Mouse (Mus musculus): Measurements from ENCODE around the gene Gpr153. TPM values are rescaled to one million over a fixed set of nuclear protein-coding genes. Genes with fewer than 3 reads are reported as not detected.

Gene Gpr153
- polyA plus RNA-seq, 1 experiment from 2014 or later = 9.4 TPM

DNA sequence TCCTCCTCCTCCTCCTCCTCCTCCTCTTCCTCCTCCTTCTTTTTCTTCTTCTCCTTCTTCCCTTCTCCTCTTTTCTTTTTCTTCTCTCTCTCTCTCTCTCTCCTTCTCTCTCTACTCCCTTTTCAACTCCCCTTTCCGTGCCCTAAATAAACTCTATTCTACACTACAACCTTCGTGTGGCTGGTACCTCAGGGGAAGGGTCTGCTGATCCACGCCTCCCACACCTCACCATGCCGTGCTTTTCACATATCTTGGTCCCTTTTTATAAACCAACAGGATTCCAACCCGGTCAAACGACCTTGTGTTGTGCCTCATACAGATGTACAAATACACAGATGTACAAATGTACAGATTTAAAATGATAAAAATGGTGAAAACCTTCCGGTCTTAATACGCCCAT lies 22.3 kb downstream of the Gpr153 start:
- peak overlapping the region; percentile 51; the same call in 1 of the 2 replicates for H3K27ac ChIP-seq (ENCODE audit: low read depth)
- peaks cover 15% of the 10 kb centered on the region for H3K36me3 ChIP-seq (ENCODE audit: control insufficient read depth, insufficient read depth, low read length)
- peak overlapping the region; percentile 25 for H3K9ac ChIP-seq (ENCODE audit: low read length)
- no peaks in the 10 kb centered on the region for H3K9me3 ChIP-seq (ENCODE audit: control insufficient read depth, low read length)
- WGBS = 12% methylated on average over 8 of the region's 8 CpGs
- peak overlapping the region; percentile 52 for H3K4me2 ChIP-seq (ENCODE audit: low read length)
- no peak for DNase-seq (ENCODE audit: low spot score)
- peaks cover 17% of the 10 kb centered on the region for H3K27me3 ChIP-seq (replicated peaks; ENCODE audit: control insufficient read depth, insufficient read depth, low read length)
- no peak for ATAC-seq (replicated peaks; ENCODE audit: low FRiP score, low TSS enrichment, low read depth)
- H3K4me3 ChIP-seq (ENCODE audit: low read depth, low read length) = peak overlapping the region; percentile 95
- peaks cover 17% of the 10 kb centered on the region for H3K4me1 ChIP-seq (replicated peaks; ENCODE audit: control insufficient read depth, insufficient read depth, low read length)

DNA sequence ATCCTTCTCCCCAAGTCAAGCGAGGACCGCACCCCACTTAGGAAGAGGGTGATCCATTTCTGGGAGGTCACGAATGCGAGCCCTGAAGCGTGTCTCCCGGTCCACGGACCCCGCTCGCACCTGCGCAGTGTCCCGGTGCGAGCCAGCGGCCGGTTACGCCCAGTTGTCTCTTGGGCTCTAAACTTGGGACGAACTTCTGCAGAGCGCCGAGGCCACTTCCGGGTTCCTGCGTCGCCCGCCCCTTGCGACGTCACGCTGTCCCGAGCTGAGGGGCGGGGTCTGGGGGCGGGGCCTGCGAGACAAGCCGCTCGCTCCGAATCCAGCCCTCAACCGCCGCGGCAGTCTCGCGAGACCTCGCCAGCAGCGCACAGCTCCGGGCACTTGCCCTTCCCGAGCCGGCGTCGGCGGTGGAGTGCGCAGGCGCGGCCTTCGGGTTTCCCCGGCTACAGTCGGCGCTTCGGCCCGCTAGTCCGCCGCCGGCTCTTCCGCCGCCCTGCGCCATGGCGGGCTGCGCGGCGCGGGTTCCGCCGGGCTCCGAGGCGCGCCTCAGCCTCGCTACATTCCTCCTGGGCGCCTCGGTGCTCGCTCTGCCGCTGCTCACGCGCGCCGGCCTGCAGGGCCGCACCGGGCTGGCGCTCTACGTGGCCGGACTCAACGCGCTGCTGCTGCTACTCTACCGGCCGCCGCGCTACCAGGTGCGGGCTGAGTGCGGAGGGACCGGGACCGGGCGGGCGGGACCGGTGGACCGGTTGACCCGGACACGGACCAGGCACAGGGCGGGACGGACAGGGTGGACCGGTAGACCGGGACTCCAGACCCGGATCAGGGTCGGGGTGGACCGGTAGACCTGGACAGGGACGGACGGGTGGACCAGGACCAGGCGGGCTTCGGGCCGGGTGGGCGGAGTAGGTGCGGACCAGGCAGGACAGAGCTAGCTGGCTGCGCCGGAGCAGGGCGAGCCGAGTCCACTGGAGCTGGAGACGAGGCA lies 23.1 kb downstream of the Gpr153 start, which contains the start of gene Icmt:
TSS of gene Icmt (plus strand) at position 354 of the 988 bp plus-strand sequence.
- peak within 1 kb of the TSS; percentile 95 for H3K4me3 ChIP-seq (ENCODE audit: low read depth, low read length)
- peak; percentile 96 for ATAC-seq (replicated peaks; ENCODE audit: low FRiP score, low TSS enrichment, low read depth)
- peak; percentile 98 for DNase-seq (ENCODE audit: low spot score)
- peak within 1 kb of the TSS; percentile 65 for H3K4me2 ChIP-seq (ENCODE audit: low read length)
- peaks cover 9% of the 10 kb centered on the region for H3K27me3 ChIP-seq (replicated peaks; ENCODE audit: control insufficient read depth, insufficient read depth, low read length)
- H3K4me1 ChIP-seq (replicated peaks; ENCODE audit: control insufficient read depth, insufficient read depth, low read length) = peaks cover 15% of the 10 kb centered on the region
- peak within 1 kb of the TSS; percentile 59 for H3K27ac ChIP-seq (ENCODE audit: low read depth)
- H3K36me3 ChIP-seq (ENCODE audit: control insufficient read depth, insufficient read depth, low read length) = peaks cover 17% of the 10 kb centered on the region
- H3K9ac ChIP-seq (ENCODE audit: low read length) = peak within 1 kb of the TSS; percentile 89
- under 1% methylated on average over 103 of the region's 119 CpGs for WGBS
- H3K9me3 ChIP-seq (ENCODE audit: control insufficient read depth, low read length) = no peaks in the 10 kb centered on the region

DNA sequence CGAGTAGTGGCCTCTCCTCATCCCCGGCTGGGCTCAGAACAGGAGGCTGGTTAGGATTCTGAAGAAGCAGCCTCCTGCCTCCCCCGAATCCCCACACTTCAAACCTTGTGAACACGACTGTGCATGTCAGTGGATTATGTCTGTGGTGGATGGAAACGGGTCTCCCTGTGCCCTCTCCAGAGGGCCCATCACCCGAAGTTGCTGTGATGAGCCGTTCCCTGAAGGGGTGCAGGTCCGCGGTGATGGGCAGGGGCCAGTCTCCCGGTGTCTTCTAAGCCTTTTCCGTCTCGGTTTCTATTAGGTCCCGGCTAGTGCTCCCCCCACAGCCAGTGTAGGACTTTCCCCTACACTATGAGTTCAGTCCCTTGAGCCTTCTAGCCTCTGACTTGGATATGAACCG lies 24.8 kb downstream of the Gpr153 start:
- no peak overlapping the region; the same call in 1 of the 2 replicates for H3K9ac ChIP-seq (ENCODE audit: low read length)
- WGBS = 80% methylated on average over 14 of the region's 14 CpGs
- peaks cover 29% of the 10 kb centered on the region for H3K36me3 ChIP-seq (ENCODE audit: control insufficient read depth, insufficient read depth, low read length)
- peaks cover 10% of the 10 kb centered on the region for H3K4me1 ChIP-seq (replicated peaks; ENCODE audit: control insufficient read depth, insufficient read depth, low read length)
- H3K4me3 ChIP-seq (ENCODE audit: low read depth, low read length) = no peak overlapping the region
- ATAC-seq (replicated peaks; ENCODE audit: low FRiP score, low TSS enrichment, low read depth) (no peak), DNase-seq (ENCODE audit: low spot score) (no peak)
- no peaks in the 10 kb centered on the region for H3K9me3 ChIP-seq (ENCODE audit: control insufficient read depth, low read length)
- no peak overlapping the region for H3K27ac ChIP-seq (ENCODE audit: low read depth)
- H3K4me2 ChIP-seq (ENCODE audit: low read length) = no peak overlapping the region
- H3K27me3 ChIP-seq (replicated peaks; ENCODE audit: control insufficient read depth, insufficient read depth, low read length) = peaks cover under 1% of the 10 kb centered on the region; the same call in 1 of the 2 replicates

DNA sequence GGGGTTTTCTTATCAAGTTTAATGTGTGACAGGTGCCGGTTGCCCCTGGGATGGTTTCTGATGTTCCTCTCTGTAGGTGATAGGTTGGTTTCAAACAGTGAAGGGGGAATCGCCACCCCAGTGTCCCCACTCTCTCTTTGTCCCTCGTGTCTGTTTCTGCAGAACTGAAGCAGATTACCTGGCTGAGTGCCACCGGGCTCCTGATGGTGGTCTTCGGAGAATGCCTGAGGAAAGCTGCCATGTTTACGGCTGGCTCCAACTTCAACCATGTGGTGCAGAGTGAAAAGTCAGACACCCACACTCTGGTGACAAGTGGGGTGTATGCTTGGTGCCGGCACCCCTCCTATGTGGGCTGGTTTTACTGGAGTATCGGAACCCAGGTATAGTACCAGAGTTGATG lies 26.3 kb downstream of the Gpr153 start:
- no peak overlapping the region for H3K4me3 ChIP-seq (ENCODE audit: low read depth, low read length)
- WGBS = 90% methylated on average over 8 of the region's 8 CpGs
- no peak for ATAC-seq (replicated peaks; ENCODE audit: low FRiP score, low TSS enrichment, low read depth)
- no peak overlapping the region for H3K27ac ChIP-seq (ENCODE audit: low read depth)
- no peak overlapping the region for H3K9ac ChIP-seq (ENCODE audit: low read length)
- peaks cover 44% of the 10 kb centered on the region for H3K36me3 ChIP-seq (ENCODE audit: control insufficient read depth, insufficient read depth, low read length)
- H3K4me1 ChIP-seq (replicated peaks; ENCODE audit: control insufficient read depth, insufficient read depth, low read length) = peaks cover 10% of the 10 kb centered on the region
- DNase-seq (ENCODE audit: low spot score) = no peak
- H3K4me2 ChIP-seq (ENCODE audit: low read length) = no peak overlapping the region
- no peaks in the 10 kb centered on the region for H3K9me3 ChIP-seq (ENCODE audit: control insufficient read depth, low read length)
- H3K27me3 ChIP-seq (replicated peaks; ENCODE audit: control insufficient read depth, insufficient read depth, low read length) = no peaks in the 10 kb centered on the region

DNA sequence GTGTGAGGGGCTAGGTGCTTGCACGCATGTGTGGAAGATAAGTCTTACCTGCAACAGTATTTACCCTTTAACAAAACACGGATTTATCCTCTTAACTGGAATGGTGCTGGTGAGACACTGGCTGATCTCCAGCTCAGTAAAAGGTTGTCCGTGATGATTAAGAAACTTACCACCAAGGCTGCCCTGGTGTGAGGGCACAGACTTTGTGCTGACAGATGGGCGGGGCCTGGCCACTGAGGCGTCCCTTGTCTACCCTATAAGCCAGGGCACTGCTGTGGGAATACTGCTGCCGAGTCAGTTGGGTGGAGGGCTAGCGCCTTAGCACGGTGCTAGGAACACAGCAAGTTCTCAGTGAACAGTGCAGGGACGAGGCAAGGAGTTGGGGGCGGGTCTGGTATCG lies 28.0 kb downstream of the Gpr153 start:
- Histone ChIP-seq H3K36me3 (ENCODE audit: control insufficient read depth, insufficient read depth, low read length) (peaks cover 44% of the 10 kb centered on the region), H3K27ac (ENCODE audit: low read depth) (no peak overlapping the region), H3K4me2 (ENCODE audit: low read length) (no peak overlapping the region), H3K9ac (ENCODE audit: low read length) (no peak overlapping the region), H3K4me1 (replicated peaks; ENCODE audit: control insufficient read depth, insufficient read depth, low read length) (peaks cover 10% of the 10 kb centered on the region), H3K4me3 (ENCODE audit: low read depth, low read length) (no peak overlapping the region), H3K27me3 (replicated peaks; ENCODE audit: control insufficient read depth, insufficient read depth, low read length) (no peaks in the 10 kb centered on the region), H3K9me3 (ENCODE audit: control insufficient read depth, low read length) (no peaks in the 10 kb centered on the region)
- no peak for ATAC-seq (replicated peaks; ENCODE audit: low FRiP score, low TSS enrichment, low read depth)
- DNase-seq (ENCODE audit: low spot score) = no peak
- 73% methylated on average over 11 of the region's 11 CpGs for WGBS

DNA sequence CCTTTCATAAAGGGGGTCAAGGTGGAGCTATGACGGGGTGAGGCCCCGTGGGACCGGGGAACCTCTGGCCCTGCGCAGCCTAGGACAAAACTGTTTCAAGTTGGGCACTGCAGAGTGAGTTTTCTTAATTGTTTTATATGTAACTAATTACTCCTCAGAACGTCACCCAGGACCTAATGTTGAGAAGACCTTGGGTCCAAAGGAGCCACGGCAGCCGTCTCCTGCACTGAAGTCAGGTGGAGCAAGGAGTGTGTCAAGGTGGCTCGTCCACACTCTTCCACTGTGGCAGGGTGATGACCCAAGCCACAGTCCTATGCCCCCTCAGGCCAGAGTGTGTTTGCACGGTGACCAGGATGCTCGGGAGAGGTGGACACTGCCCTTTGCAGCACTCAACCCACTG lies 29.1 kb downstream of the Gpr153 start:
- no peak for ATAC-seq (replicated peaks; ENCODE audit: low FRiP score, low TSS enrichment, low read depth)
- DNase-seq (ENCODE audit: low spot score) = no peak
- H3K9me3 ChIP-seq (ENCODE audit: control insufficient read depth, low read length) = no peaks in the 10 kb centered on the region
- H3K36me3 ChIP-seq (ENCODE audit: control insufficient read depth, insufficient read depth, low read length) = peaks cover 44% of the 10 kb centered on the region
- 94% methylated on average over 10 of the region's 10 CpGs for WGBS
- H3K27ac ChIP-seq (ENCODE audit: low read depth) = no peak overlapping the region
- no peak overlapping the region for H3K4me2 ChIP-seq (ENCODE audit: low read length)
- peaks cover 7% of the 10 kb centered on the region for H3K4me1 ChIP-seq (replicated peaks; ENCODE audit: control insufficient read depth, insufficient read depth, low read length)
- H3K4me3 ChIP-seq (ENCODE audit: low read depth, low read length) = no peak overlapping the region
- H3K27me3 ChIP-seq (replicated peaks; ENCODE audit: control insufficient read depth, insufficient read depth, low read length) = no peaks in the 10 kb centered on the region
- no peak overlapping the region for H3K9ac ChIP-seq (ENCODE audit: low read length)

DNA sequence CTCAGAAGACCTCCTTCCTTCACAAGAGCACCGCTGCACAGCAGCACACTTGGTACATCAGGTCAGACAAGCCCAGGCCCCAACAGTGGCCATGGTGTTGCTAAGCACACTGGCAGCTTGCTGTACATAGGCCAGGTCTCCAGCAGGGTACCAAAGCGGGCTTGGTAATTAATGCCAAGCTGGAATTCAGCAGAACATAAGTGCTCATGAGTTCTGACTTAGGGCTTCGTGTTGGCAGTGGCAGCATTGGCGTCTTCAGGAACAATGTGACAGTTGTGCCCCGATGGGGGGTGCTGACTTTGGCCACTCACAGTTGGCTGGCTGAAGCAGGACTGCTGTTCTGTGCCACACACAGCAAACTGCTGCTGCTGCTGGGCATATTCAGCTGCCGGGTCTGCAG lies 30.7 kb downstream of the Gpr153 start:
- no peak overlapping the region for H3K4me2 ChIP-seq (ENCODE audit: low read length)
- peaks cover 47% of the 10 kb centered on the region for H3K36me3 ChIP-seq (ENCODE audit: control insufficient read depth, insufficient read depth, low read length)
- no peaks in the 10 kb centered on the region for H3K4me1 ChIP-seq (replicated peaks; ENCODE audit: control insufficient read depth, insufficient read depth, low read length)
- H3K4me3 ChIP-seq (ENCODE audit: low read depth, low read length) = no peak overlapping the region
- no peaks in the 10 kb centered on the region for H3K27me3 ChIP-seq (replicated peaks; ENCODE audit: control insufficient read depth, insufficient read depth, low read length)
- DNase-seq (ENCODE audit: low spot score) (no peak), ATAC-seq (replicated peaks; ENCODE audit: low FRiP score, low TSS enrichment, low read depth) (no peak)
- H3K9me3 ChIP-seq (ENCODE audit: control insufficient read depth, low read length) = no peaks in the 10 kb centered on the region
- H3K27ac ChIP-seq (ENCODE audit: low read depth) = no peak overlapping the region
- H3K9ac ChIP-seq (ENCODE audit: low read length) = no peak overlapping the region
- 92% methylated on average over 6 of the region's 6 CpGs for WGBS

DNA sequence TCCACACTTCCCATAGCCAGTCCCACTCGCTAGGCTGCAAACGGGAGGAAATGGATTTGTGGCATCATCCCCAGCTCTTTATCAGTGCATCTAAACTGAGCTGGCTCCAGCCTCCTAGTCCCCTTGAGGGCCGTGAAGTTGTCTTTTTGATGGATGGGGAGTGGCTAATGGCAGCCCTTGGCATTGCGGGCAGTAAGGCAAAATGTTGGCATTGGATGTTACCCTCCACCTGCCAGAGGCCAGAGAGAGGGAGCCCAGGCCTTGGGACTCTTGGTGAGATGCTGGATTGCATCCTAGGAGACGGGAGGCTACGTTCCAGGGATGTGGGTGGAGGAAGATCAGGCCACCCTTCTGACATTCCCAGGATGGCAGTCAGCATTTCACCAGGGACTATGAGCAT lies 32.0 kb downstream of the Gpr153 start:
- H3K9me3 ChIP-seq (ENCODE audit: control insufficient read depth, low read length) = no peaks in the 10 kb centered on the region
- H3K4me2 ChIP-seq (ENCODE audit: low read length) = no peak overlapping the region
- peaks cover 35% of the 10 kb centered on the region for H3K36me3 ChIP-seq (ENCODE audit: control insufficient read depth, insufficient read depth, low read length)
- 80% methylated on average over 6 of the region's 6 CpGs for WGBS
- DNase-seq (ENCODE audit: low spot score) (no peak), ATAC-seq (replicated peaks; ENCODE audit: low FRiP score, low TSS enrichment, low read depth) (no peak)
- H3K27ac ChIP-seq (ENCODE audit: low read depth) = no peak overlapping the region
- H3K4me1 ChIP-seq (replicated peaks; ENCODE audit: control insufficient read depth, insufficient read depth, low read length) = no peaks in the 10 kb centered on the region
- H3K9ac ChIP-seq (ENCODE audit: low read length) = no peak overlapping the region
- peaks cover 6% of the 10 kb centered on the region for H3K27me3 ChIP-seq (replicated peaks; ENCODE audit: control insufficient read depth, insufficient read depth, low read length)
- no peak overlapping the region for H3K4me3 ChIP-seq (ENCODE audit: low read depth, low read length)

Measured in intestine, embryonic 14.5 days (tissue).